Mouse (Mus musculus): Measurements from ENCODE around the gene Smpd4. TPM values are rescaled to one million over a fixed set of nuclear protein-coding genes. Genes with fewer than 3 reads are reported as not detected.

Gene Smpd4
- total and polyA plus RNA-seq, 3 experiments: 51.0 to 609 (median 94.3) TPM

DNA sequence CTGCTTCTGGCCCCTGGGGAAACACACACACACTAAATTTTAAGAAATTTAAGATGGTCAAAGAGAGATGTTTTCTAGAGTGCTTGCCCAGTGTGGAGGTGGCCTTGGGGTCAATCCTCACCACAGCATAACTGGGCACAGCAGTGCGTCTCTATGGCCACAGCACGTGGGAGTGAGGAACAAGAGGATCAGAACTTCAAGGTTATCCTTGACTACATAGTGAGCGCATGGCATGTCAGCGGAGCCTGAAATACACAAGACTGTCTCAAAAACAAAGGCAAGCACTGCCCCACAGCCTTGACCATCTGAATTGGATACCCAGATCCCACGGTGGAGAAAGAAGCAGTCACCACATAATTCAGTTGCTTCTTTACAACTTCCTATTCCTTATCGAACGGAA lies 34.6 kb upstream of the Smpd4 start:
- no peak for DNase-seq (ENCODE audit: low read depth, low spot score)
- Histone ChIP-seq H3K4me3 (ENCODE audit: control insufficient read depth in 1 of 2, insufficient read depth in 1 of 2, low read depth in 2 of 2, low read length in 2 of 2) (no peak overlapping the region), H3K9ac (ENCODE audit: control insufficient read depth, low read depth, low read length, poor library complexity, severe bottlenecking) (no peak overlapping the region), H3K27ac (ENCODE audit: control insufficient read depth, low read depth, low read length) (no peak overlapping the region), H3K4me1 (ENCODE audit: control insufficient read depth in 1 of 2, insufficient read depth in 2 of 2, low read length in 2 of 2) (no peaks in the 10 kb centered on the region), H3K27me3 (ENCODE audit: control insufficient read depth in 1 of 2, insufficient read depth in 2 of 2, low read length in 2 of 2) (peaks cover 2 to 4% of the 10 kb centered on the region in 2 experiments; a peak in 3 of 4 replicates), H3K36me3 (ENCODE audit: control insufficient read depth in 1 of 2, insufficient read depth in 2 of 2, low read length in 2 of 2) (no peaks in the 10 kb centered on the region), H3K79me2 (ENCODE audit: control insufficient read depth, insufficient read depth, low read length, poor library complexity) (no peaks in the 10 kb centered on the region), H3K9me3 (replicated peaks; ENCODE audit: insufficient read depth, low read length) (no peaks in the 10 kb centered on the region)
- TF ChIP-seq CHD2 (IDR thresholded peaks at IDR 0.05; ENCODE audit: low read length): no peak
- TF ChIP-seq SIN3A (IDR thresholded peaks at IDR 0.05; ENCODE audit: low read length): no peak
- TF ChIP-seq SMC3 (IDR thresholded peaks at IDR 0.05; ENCODE audit: low read depth, low read length): no peak
- no peak for TF ChIP-seq USF1 (IDR thresholded peaks at IDR 0.05; ENCODE audit: low read depth, low read length)
- no peak for TF ChIP-seq KAT2A (conservative IDR thresholded peaks at IDR 0.05; ENCODE audit: low read depth, low read length)
- TF ChIP-seq USF2 (IDR thresholded peaks at IDR 0.05; ENCODE audit: borderline replicate concordance in 1 of 2, insufficient read depth in 1 of 2, low read depth in 1 of 2, low read length in 2 of 2): no peak
- no peak for TF ChIP-seq HCFC1 (IDR thresholded peaks at IDR 0.05; ENCODE audit: low read depth, low read length)
- TF ChIP-seq BHLHE40 (IDR thresholded peaks at IDR 0.05; ENCODE audit: borderline replicate concordance, low read depth, low read length): no peak
- TF ChIP-seq NRF1 (IDR thresholded peaks at IDR 0.05; ENCODE audit: insufficient read depth, low read depth, low read length, poor library complexity, severe bottlenecking): no peak
- no peak for TF ChIP-seq MYB (IDR thresholded peaks at IDR 0.05; ENCODE audit: low read depth, low read length)

DNA sequence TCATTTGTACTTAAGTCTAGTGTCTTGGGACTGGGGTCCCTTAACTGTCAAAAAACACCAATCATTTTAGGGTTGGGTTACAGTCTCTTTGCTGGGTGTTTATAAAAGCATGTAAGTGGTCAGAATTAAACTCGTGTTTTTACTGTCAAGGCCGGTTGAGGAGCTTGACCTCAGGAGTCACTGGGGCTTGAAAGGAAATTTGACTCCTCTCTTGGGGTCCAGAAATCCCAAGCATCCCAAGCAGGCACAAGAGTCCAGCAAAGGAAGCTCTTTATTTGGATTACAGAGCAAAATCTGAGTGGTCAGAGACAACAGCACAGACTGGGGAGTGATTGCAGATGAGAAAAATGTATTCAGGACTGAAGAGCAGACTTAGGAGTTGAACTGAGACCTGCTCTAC lies 28.4 kb upstream of the Smpd4 start:
- no peak overlapping the region for H3K4me3 ChIP-seq (ENCODE audit: control insufficient read depth in 1 of 2, insufficient read depth in 1 of 2, low read depth in 2 of 2, low read length in 2 of 2)
- no peaks in the 10 kb centered on the region for H3K4me1 ChIP-seq (ENCODE audit: control insufficient read depth in 1 of 2, insufficient read depth in 2 of 2, low read length in 2 of 2)
- no peaks in the 10 kb centered on the region for H3K9me3 ChIP-seq (replicated peaks; ENCODE audit: insufficient read depth, low read length)
- peaks cover 5 to 6% of the 10 kb centered on the region in 2 experiments; a peak in 3 of 4 replicates for H3K27me3 ChIP-seq (ENCODE audit: control insufficient read depth in 1 of 2, insufficient read depth in 2 of 2, low read length in 2 of 2)
- no peak overlapping the region for H3K9ac ChIP-seq (ENCODE audit: control insufficient read depth, low read depth, low read length, poor library complexity, severe bottlenecking)
- no peaks in the 10 kb centered on the region for H3K36me3 ChIP-seq (ENCODE audit: control insufficient read depth in 1 of 2, insufficient read depth in 2 of 2, low read length in 2 of 2)
- no peak overlapping the region for H3K27ac ChIP-seq (ENCODE audit: control insufficient read depth, low read depth, low read length)
- no peak for DNase-seq (ENCODE audit: low read depth, low spot score)
- no peaks in the 10 kb centered on the region for H3K79me2 ChIP-seq (ENCODE audit: control insufficient read depth, insufficient read depth, low read length, poor library complexity)
- TF ChIP-seq ZC3H11A (IDR thresholded peaks at IDR 0.05; ENCODE audit: low read depth, low read length): no peak
- TF ChIP-seq MAZ (IDR thresholded peaks at IDR 0.05; ENCODE audit: low read depth, low read length): no peak
- TF ChIP-seq MAFK (IDR thresholded peaks at IDR 0.05; ENCODE audit: borderline replicate concordance, low read depth, low read length): no peak
- no peak for TF ChIP-seq ETS1 (IDR thresholded peaks at IDR 0.05; ENCODE audit: low read depth, low read length)
- no peak for TF ChIP-seq POLR2A (IDR thresholded peaks at IDR 0.05; ENCODE audit: control insufficient read depth in 1 of 2, insufficient read depth in 1 of 2, low read depth in 1 of 2, low read length in 2 of 2, poor library complexity in 1 of 2)
- no peak for TF ChIP-seq ZMIZ1 (IDR thresholded peaks at IDR 0.05; ENCODE audit: low read depth, low read length)
- no peak for TF ChIP-seq SIN3A (IDR thresholded peaks at IDR 0.05; ENCODE audit: low read length)
- TF ChIP-seq RAD21 (IDR thresholded peaks at IDR 0.05; ENCODE audit: low read depth, low read length): no peak
- no peak for TF ChIP-seq MXI1 (IDR thresholded peaks at IDR 0.05; ENCODE audit: low read depth, low read length)
- no peak for TF ChIP-seq CHD2 (IDR thresholded peaks at IDR 0.05; ENCODE audit: low read length)
- no peak for TF ChIP-seq CTCF (IDR thresholded peaks at IDR 0.05 in 2 of 3, conservative IDR thresholded peaks at IDR 0.05 in 1 of 3; ENCODE audit: control insufficient read depth in 1 of 3, insufficient read depth in 1 of 3, low read depth in 2 of 3, low read length in 3 of 3, poor library complexity in 1 of 3, severe bottlenecking in 1 of 3)
- no peak for TF ChIP-seq BHLHE40 (IDR thresholded peaks at IDR 0.05; ENCODE audit: borderline replicate concordance, low read depth, low read length)
- TF ChIP-seq TCF12 (IDR thresholded peaks at IDR 0.05; ENCODE audit: low read depth, low read length): no peak
- no peak for TF ChIP-seq USF1 (IDR thresholded peaks at IDR 0.05; ENCODE audit: low read depth, low read length)
- TF ChIP-seq TBP (IDR thresholded peaks at IDR 0.05; ENCODE audit: low read depth, low read length): no peak

Data from MEL (cell line).